Mouse (Mus musculus) bone marrow, adult 2 months (tissue): ENCODE results near the gene Nell1.

Experiments
- CTCF ChIP-seq: fragments of 200-500 bp; IDR thresholded peaks from 2 replicates; pipeline ENCODE4 v1.5.1; 2011; ENCODE audit warnings: low read length, control low read depth; ENCODE audit not compliant: control insufficient read depth, insufficient read depth
- POLR2A ChIP-seq: fragments of 200-500 bp; IDR thresholded peaks from 2 replicates; pipeline ENCODE4 v1.6.1; 2011; ENCODE audit warnings: low read depth, mild to moderate bottlenecking, control low read depth, low read length, borderline replicate concordance; ENCODE audit not compliant: control insufficient read depth

GRCm38 (mm10) chr7:49981511-49982227 is 7.0 kb downstream of the Nell1 start:
- TF ChIP-seq CTCF, result no peak
- no peak for TF ChIP-seq POLR2A
